Mouse (Mus musculus) cerebellum, adult 8-10 months (tissue): ENCODE measurements around the gene Ifna7.
A peak's percentile ranks its signal among the peaks of the same experiment; 100 is the strongest.
"Not testable (repeated sequence)": the region's sequence is repeated elsewhere in the genome, so short reads cannot be mapped to it uniquely, and the experiment has no call there.

Source experiments
- DNase-seq: peaks from one replicate; pipeline ENCODE4 v3.0.0; 2022

Gene Ifna7

DNA sequence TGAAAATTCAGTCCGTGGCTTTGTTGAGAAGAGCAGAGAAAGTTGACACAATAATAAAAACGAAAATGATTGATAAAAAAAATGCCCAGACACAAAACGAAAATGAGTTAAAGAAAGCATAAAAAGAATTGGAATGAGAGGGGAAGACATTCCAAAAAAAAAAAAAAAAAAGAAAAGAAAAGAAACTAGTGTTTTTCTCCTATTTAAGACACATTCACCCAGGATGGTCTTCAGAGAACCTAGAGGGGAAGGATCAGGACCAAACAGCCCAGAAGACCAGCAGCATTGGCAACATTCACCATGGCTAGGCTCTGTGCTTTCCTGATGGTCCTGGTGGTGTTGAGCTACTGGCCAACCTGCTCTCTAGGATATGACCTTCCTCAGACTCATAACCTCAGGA, at the start of gene Ifna7:
Gene Ifna7, plus strand, starts transcription at position 301 of the 400 bp plus-strand sequence.
- no peak for DNase-seq

DNA sequence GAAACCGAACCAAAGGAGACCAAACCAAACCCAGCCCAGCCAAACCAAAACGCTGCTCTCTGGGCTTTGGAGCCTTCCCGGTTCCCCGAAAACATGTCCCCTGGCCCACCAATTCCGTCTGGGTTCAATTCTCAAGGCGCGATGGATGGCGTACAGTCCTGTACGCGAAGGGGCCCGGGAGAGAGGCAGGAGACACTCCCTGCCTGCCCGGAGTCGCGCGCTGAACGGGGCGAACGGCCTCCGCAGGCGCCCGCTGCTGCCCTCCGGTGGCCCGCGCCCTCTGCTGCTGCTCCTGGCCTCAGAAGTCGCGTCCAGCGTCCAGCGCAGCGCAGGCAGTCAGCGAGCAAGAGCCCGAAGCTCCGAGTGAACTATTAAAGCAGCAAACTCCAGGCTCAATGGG, 42.5 kb upstream of the Ifna7 start, which contains the start of gene Gm13290:
Gene Gm13290, plus strand, starts transcription at position 301 of the 400 bp plus-strand sequence.
- DNase-seq = not testable (repeated sequence)

DNA sequence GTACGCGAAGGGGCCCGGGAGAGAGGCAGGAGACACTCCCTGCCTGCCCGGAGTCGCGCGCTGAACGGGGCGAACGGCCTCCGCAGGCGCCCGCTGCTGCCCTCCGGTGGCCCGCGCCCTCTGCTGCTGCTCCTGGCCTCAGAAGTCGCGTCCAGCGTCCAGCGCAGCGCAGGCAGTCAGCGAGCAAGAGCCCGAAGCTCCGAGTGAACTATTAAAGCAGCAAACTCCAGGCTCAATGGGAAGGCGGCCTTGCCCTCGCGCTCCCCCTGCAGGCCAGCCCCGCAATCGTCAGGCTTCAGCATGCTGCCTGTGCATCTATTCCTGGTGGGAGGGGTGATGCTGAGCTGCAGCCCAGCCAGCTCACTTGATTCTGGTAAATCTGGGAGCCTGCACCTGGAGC, 39.4 kb upstream of the Ifna7 start, which contains the start of gene Gm13289:
Gene Gm13289, plus strand, starts transcription at position 301 of the 400 bp plus-strand sequence.
- DNase-seq = not testable (repeated sequence)

DNA sequence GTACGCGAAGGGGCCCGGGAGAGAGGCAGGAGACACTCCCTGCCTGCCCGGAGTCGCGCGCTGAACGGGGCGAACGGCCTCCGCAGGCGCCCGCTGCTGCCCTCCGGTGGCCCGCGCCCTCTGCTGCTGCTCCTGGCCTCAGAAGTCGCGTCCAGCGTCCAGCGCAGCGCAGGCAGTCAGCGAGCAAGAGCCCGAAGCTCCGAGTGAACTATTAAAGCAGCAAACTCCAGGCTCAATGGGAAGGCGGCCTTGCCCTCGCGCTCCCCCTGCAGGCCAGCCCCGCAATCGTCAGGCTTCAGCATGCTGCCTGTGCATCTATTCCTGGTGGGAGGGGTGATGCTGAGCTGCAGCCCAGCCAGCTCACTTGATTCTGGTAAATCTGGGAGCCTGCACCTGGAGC, 36.5 kb upstream of the Ifna7 start, which contains the start of gene Gm13272:
Gene Gm13272, plus strand, starts transcription at position 301 of the 400 bp plus-strand sequence.
- DNase-seq = not testable (repeated sequence)

DNA sequence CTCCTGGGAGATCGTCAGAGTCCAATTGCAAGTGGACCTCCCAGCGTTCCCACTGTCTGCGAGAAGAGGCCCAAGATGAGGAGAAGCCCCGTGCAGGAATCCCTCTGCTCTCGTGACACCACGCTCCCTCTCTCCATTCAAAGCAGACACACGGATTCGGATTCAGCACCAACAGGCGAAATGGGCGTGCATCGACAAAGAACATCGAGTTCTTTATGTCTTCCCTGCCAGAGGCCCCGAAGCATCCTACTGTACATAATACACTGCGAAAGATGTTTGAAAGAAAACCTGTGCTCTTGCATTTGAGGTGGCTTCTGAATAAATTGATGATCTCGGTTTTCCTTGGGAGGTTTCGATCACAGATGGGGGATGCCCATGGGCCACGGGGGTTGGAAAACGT, 35.7 kb upstream of the Ifna7 start:
- not testable (repeated sequence) for DNase-seq

DNA sequence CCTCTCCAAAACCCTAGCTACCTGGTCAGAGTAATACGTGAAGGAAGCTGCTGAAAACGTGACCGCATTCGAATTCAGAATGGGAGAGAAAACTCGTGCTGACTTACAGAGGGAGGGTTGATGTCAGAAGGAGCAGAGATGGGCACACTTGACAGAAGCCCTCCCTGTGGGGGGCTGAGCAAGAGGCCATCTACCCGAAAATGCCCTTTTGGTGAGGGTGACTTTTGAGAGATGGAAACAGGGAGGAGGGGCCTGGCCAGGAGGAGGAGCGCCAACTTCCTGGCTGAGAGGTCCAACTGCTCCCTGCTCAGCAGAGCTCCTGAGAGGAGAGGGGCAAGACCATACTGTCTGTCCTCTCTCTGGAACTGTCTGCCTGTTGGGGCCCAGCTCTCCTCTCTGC, 34.2 kb upstream of the Ifna7 start, which contains the start of gene Ifnz:
Gene Ifnz, plus strand, starts transcription at position 301 of the 400 bp plus-strand sequence.
- DNase-seq = not testable (repeated sequence)

DNA sequence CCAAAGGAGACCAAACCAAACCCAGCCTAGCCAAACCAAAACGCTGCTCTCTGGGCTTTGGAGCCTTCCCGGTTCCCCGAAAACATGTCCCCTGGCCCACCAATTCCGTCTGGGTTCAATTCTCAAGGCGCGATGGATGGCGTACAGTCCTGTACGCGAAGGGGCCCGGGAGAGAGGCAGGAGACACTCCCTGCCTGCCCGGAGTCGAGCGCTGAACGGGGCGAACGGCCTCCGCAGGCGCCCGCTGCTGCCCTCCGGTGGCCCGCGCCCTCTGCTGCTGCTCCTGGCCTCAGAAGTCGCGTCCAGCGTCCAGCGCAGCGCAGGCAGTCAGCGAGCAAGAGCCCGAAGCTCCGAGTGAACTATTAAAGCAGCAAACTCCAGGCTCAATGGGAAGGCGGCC, 33.7 kb upstream of the Ifna7 start:
- not testable (repeated sequence) for DNase-seq

DNA sequence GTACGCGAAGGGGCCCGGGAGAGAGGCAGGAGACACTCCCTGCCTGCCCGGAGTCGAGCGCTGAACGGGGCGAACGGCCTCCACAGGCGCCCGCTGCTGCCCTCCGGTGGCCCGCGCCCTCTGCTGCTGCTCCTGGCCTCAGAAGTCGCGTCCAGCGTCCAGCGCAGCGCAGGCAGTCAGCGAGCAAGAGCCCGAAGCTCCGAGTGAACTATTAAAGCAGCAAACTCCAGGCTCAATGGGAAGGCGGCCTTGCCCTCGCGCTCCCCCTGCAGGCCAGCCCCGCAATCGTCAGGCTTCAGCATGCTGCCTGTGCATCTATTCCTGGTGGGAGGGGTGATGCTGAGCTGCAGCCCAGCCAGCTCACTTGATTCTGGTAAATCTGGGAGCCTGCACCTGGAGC, 30.6 kb upstream of the Ifna7 start, which contains the start of gene Gm13276:
Gene Gm13276, plus strand, starts transcription at position 301 of the 400 bp plus-strand sequence.
- not testable (repeated sequence) for DNase-seq

DNA sequence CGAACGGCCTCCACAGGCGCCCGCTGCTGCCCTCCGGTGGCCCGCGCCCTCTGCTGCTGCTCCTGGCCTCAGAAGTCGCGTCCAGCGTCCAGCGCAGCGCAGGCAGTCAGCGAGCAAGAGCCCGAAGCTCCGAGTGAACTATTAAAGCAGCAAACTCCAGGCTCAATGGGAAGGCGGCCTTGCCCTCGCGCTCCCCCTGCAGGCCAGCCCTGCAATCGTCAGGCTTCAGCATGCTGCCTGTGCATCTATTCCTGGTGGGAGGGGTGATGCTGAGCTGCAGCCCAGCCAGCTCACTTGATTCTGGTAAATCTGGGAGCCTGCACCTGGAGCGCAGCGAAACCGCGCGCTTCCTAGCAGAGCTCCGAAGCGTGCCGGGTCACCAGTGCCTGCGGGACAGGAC, 27.6 kb upstream of the Ifna7 start, which contains the start of gene Gm13277:
Gene Gm13277, plus strand, starts transcription at position 231 of the 400 bp plus-strand sequence.
- DNase-seq = peak; percentile 63

DNA sequence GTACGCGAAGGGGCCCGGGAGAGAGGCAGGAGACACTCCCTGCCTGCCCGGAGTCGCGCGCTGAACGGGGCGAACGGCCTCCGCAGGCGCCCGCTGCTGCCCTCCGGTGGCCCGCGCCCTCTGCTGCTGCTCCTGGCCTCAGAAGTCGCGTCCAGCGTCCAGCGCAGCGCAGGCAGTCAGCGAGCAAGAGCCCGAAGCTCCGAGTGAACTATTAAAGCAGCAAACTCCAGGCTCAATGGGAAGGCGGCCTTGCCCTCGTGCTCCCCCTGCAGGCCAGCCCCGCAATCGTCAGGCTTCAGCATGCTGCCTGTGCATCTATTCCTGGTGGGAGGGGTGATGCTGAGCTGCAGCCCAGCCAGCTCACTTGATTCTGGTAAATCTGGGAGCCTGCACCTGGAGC, 24.8 kb upstream of the Ifna7 start, which contains the start of gene Gm13278:
Gene Gm13278, plus strand, starts transcription at position 301 of the 400 bp plus-strand sequence.
- DNase-seq = not testable (repeated sequence)

DNA sequence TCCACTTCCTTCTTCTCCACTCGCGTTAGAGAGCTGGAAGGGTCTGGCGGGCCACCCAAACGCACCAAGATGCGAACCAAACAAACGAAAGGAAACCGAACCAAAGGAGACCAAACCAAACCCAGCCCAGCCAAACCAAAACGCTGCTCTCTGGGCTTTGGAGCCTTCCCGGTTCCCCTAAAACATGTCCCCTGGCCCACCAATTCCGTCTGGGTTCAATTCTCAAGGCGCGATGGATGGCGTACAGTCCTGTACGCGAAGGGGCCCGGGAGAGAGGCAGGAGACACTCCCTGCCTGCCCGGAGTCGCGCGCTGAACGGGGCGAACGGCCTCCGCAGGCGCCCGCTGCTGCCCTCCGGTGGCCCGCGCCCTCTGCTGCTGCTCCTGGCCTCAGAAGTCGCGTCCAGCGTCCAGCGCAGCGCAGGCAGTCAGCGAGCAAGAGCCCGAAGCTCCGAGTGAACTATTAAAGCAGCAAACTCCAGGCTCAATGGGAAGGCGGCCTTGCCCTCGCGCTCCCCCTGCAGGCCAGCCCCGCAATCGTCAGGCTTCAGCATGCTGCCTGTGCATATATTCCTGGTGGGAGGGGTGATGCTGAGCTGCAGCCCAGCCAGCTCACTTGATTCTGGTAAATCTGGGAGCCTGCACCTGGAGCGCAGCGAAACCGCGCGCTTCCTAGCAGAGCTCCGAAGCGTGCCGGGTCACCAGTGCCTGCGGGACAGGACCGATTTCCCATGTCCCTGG, 21.9 kb upstream of the Ifna7 start, which contains the start of gene Gm13275:
Gene Gm13275, plus strand, starts transcription at position 552 of the 740 bp plus-strand sequence.
- peak; percentile 85 for DNase-seq

DNA sequence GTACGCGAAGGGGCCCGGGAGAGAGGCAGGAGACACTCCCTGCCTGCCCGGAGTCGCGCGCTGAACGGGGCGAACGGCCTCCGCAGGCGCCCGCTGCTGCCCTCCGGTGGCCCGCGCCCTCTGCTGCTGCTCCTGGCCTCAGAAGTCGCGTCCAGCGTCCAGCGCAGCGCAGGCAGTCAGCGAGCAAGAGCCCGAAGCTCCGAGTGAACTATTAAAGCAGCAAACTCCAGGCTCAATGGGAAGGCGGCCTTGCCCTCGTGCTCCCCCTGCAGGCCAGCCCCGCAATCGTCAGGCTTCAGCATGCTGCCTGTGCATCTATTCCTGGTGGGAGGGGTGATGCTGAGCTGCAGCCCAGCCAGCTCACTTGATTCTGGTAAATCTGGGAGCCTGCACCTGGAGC, 18.9 kb upstream of the Ifna7 start, which contains the start of gene Gm13279:
Gene Gm13279, plus strand, starts transcription at position 301 of the 400 bp plus-strand sequence.
- not testable (repeated sequence) for DNase-seq

DNA sequence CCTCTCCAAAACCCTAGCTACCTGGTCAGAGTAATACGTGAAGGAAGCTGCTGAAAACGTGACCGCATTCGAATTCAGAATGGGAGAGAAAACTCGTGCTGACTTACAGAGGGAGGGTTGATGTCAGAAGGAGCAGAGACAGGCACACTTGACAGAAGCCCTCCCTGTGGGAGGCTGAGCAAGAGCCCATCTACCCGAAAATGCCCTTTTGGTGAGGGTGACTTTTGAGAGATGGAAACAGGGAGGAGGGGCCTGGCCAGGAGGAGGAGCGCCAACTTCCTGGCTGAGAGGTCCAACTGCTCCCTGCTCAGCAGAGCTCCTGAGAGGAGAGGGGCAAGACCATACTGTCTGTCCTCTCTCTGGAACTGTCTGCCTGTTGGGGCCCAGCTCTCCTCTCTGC, 16.7 kb upstream of the Ifna7 start, which contains the start of gene Gm13285:
Gene Gm13285, plus strand, starts transcription at position 301 of the 400 bp plus-strand sequence.
- not testable (repeated sequence) for DNase-seq

DNA sequence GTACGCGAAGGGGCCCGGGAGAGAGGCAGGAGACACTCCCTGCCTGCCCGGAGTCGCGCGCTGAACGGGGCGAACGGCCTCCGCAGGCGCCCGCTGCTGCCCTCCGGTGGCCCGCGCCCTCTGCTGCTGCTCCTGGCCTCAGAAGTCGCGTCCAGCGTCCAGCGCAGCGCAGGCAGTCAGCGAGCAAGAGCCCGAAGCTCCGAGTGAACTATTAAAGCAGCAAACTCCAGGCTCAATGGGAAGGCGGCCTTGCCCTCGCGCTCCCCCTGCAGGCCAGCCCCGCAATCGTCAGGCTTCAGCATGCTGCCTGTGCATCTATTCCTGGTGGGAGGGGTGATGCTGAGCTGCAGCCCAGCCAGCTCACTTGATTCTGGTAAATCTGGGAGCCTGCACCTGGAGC, 13.1 kb upstream of the Ifna7 start, which contains the start of gene Gm13287:
Gene Gm13287, plus strand, starts transcription at position 301 of the 400 bp plus-strand sequence.
- not testable (repeated sequence) for DNase-seq

DNA sequence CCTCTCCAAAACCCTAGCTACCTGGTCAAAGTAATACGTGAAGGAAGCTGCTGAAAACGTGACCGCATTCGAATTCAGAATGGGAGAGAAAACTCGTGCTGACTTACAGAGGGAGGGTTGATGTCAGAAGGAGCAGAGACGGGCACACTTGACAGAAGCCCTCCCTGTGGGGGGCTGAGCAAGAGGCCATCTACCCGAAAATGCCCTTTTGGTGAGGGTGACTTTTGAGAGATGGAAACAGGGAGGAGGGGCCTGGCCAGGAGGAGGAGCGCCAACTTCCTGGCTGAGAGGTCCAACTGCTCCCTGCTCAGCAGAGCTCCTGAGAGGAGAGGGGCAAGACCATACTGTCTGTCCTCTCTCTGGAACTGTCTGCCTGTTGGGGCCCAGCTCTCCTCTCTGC, 10.8 kb upstream of the Ifna7 start, which contains the start of gene Gm13288:
Gene Gm13288, plus strand, starts transcription at position 301 of the 400 bp plus-strand sequence.
- not testable (repeated sequence) for DNase-seq

DNA sequence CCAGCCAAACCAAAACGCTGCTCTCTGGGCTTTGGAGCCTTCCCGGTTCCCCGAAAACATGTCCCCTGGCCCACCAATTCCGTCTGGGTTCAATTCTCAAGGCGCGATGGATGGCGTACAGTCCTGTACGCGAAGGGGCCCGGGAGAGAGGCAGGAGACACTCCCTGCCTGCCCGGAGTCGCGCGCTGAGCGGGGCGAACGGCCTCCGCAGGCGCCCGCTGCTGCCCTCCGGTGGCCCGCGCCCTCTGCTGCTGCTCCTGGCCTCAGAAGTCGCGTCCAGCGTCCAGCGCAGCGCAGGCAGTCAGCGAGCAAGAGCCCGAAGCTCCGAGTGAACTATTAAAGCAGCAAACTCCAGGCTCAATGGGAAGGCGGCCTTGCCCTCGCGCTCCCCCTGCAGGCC, 10.3 kb upstream of the Ifna7 start:
- DNase-seq = not testable (repeated sequence)

DNA sequence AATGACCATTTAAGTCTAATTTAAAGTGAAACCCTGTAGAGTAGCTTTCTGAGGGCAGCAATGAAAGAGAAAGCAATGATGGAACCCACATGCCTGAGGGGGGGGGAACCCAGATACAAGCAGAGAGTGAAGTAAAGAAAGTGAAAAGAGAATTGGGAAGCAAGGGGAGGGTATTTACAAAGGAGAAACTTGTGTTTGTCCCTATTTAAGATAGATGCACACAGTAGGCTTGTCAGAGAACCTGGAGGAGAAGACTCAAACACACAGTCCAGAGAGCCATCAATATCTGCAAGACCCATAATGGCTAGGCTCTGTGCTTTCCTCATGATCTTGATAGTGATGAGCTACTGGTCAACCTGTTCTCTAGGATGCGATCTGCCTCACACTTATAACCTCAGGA, 3.6 kb downstream of the Ifna7 start, which contains the start of gene Ifna11:
Gene Ifna11, plus strand, starts transcription at position 301 of the 400 bp plus-strand sequence.
- DNase-seq = no peak

DNA sequence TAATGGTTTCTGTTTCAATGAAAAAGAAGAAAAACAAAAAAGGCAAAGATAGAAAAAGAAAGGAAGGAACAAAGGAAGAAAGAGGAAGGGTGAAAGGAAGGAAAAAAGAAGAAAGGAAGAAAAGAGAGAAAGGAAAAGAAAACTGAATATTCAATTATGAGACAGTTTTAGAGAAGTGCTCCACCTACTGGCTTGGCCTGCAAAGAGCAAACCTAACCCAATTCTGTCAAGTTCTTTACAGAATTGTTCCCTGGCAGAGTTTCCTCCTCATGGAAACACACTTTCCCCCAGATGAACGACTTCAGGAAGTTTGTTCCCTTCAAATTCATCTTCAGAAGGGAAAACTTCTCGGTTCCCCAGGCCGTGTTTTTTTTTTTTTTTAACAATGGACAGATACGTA, 7.0 kb downstream of the Ifna7 start:
- DNase-seq = no peak

DNA sequence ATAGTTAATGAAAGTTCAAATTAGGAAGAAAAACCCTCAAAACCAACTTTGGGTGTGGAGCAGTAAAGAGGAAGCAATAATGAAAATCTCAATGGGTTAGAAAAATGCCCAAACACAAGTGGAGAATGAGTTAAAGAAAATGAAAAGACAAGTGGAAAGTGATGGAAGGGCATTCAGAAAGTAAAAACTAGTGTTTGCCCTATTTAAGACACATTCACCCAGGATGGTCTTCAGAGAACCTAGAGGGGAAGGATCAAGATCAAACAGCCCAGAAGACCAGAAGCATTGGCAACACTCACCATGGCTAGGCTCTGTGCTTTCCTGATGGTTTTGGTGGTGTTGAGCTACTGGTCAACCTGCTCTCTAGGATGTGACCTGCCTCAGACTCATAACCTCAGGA, 11.1 kb downstream of the Ifna7 start, which contains the start of gene Ifna6:
Gene Ifna6, plus strand, starts transcription at position 301 of the 400 bp plus-strand sequence.
- not testable (repeated sequence) for DNase-seq

DNA sequence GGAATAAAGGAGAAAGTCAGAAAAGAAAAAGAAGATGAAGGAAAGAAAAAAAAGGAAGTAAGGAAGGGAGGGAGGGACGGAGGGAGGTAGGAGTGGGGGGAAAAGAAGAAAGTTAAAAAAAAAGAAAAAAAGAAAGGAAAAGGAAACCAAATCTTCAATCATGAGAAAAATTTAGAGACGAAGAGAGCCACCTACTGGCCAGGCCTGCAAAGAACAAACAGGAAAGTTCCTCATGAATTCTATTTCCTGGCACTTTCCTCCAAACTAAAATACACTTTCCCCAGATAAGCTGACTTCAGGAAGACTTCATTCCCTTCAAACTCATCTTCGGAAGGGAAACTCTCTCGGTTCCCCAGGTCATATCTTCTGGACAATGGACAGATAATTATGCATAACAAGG, 14.5 kb downstream of the Ifna7 start:
- DNase-seq = no peak

DNA sequence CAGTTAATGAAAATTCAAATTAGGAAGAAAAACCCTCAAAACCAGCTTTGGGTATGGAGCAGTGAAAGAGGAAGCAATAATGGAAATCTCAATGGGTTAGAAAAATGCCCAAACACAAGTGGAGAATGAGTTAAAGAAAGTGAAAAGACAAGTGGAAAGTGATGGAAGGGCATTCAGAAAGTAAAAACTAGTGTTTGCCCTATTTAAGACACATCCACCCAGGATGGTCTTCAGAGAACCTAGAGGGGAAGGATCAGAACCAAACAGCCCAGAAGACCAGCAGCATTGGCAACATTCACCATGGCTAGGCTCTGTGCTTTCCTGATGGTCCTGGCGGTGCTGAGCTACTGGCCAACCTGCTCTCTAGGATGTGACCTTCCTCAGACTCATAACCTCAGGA, 19.2 kb downstream of the Ifna7 start, which contains the start of gene Ifna5:
Gene Ifna5, plus strand, starts transcription at position 301 of the 400 bp plus-strand sequence.
- not testable (repeated sequence) for DNase-seq

DNA sequence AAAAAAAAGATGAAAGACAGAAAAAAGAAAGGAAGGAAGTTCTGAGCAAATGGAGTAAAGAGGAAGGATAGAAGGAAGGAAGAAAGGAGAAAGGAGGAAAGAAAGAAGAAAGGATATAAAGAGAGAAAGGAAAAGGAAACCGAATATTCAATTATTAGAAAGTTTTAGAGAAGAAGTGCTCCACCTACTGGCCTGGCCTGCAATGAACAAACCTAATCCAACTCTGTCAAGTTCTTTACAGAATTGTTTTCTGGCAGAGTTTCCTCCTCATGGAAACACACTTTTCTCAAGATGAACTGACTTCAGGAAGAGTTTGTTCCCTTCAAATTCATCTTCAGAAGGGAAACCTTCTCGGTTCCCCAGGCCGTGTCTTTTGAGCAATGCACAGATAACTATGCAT, 22.8 kb downstream of the Ifna7 start:
- DNase-seq = no peak

DNA sequence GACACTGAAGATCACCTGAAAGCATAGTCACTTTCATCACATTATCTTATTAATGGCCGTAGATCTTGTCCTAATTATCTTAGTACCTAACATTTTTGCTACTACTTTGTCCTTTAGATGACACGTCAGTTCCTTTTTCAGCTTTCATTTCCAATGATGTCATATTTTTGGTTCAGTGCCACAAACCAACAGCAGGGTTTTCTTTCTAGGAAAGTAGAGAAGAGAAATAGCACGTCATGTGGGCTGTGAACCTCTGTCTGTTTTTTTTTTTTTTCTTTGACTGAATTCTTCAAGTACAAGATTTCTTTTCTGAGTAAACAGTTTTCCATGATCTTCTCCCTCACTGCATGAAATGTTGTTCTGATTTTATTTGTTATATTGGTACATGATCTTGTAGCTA, 24.0 kb downstream of the Ifna7 start:
- no peak for DNase-seq
